Mouse (Mus musculus): Measurements from ENCODE around the gene Htr3b. TPM values are rescaled to one million over a fixed set of nuclear protein-coding genes. Genes with fewer than 3 reads are reported as not detected.

Gene Htr3b
- polyA plus RNA-seq, 1 experiment from 2014 or later = 0.45 TPM

DNA sequence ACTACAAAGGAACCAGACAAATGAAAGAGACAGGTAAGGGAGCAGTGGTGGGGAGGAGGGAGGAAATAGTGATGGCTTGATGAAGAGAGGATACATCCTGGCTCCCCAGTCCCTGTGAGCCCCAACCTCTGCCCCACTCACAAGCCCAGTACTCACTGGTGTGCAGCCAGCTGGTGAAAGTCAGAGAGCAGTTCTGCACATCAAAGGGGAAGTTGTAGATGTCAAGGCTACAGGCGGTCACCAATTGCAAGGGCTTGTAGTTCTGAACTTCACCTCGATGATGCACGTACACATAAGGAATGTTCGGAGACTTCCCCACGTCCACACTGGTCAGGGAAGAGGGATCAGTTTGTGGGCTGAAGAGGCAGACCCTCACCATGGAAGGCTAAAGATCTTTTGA lies 60.4 kb downstream of the Htr3b start:
- no peak overlapping the region for H3K4me2 ChIP-seq
- H3K4me1 ChIP-seq (replicated peaks) = peaks cover 4% of the 10 kb centered on the region; the same call in 1 of the 2 replicates
- H3K9ac ChIP-seq = no peak overlapping the region
- H3K9me3 ChIP-seq = no peaks in the 10 kb centered on the region
- H3K27me3 ChIP-seq = peaks cover 3% of the 10 kb centered on the region; the same call in 1 of the 2 replicates
- ATAC-seq (ENCODE audit: low FRiP score) = no peak
- no peak overlapping the region for H3K27ac ChIP-seq
- H3K36me3 ChIP-seq = no peaks in the 10 kb centered on the region
- WGBS = 91% methylated on average over 5 of the region's 5 CpGs
- H3K4me3 ChIP-seq = no peak overlapping the region

DNA sequence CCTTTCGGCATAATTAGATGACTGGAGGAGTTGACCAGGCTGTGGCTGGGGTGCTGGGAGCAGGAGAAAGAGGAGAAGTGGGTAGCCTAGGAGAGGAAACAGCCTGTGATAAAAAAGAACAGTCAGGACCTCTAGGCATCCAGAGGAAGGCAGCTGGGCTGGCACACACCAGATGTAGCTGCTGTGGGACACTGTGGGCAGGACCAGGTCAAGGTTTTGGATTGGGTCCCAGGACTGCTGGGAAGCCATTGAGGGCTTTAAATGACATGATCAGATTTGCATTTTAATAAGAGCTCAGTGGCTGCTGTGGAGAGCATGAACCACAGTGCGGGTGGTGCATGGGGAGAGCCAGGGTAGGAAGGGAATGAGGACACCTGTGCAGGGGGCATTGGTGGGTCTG lies 61.0 kb downstream of the Htr3b start:
- ATAC-seq (ENCODE audit: low FRiP score) = no peak
- Histone ChIP-seq H3K9me3 (no peaks in the 10 kb centered on the region), H3K36me3 (no peaks in the 10 kb centered on the region), H3K4me3 (no peak overlapping the region), H3K4me1 (replicated peaks) (peaks cover 4% of the 10 kb centered on the region; the same call in 1 of the 2 replicates), H3K4me2 (no peak overlapping the region), H3K27me3 (0 out of 2 replicates have a peak, but pooled peaks cover 7% of the 10 kb centered on the region), H3K27ac (no peak overlapping the region), H3K9ac (no peak overlapping the region)
- WGBS = 70% methylated on average over 2 of the region's 2 CpGs

- ATAC-seq (ENCODE audit: low FRiP score) = no peak
- Histone ChIP-seq H3K9me3 (no peaks in the 10 kb centered on the region), H3K4me3 (no peak overlapping the region), H3K9ac (no peak overlapping the region), H3K36me3 (no peaks in the 10 kb centered on the region), H3K27ac (no peak overlapping the region), H3K4me1 (replicated peaks) (peaks cover 12% of the 10 kb centered on the region), H3K27me3 (peaks cover 28% of the 10 kb centered on the region), H3K4me2 (no peak overlapping the region)
- 39% methylated on average over 8 of the region's 8 CpGs for WGBS
Measured at GRCm38 (mm10) chr9:48898551-48898950, 66.2 kb downstream of the Htr3b start.

- Histone ChIP-seq H3K27ac (peak overlapping the region; percentile 58), H3K9me3 (no peaks in the 10 kb centered on the region), H3K4me3 (peak overlapping the region; percentile 21; the same call in 1 of the 2 replicates), H3K36me3 (no peaks in the 10 kb centered on the region), H3K27me3 (peaks cover 33% of the 10 kb centered on the region), H3K4me2 (peak overlapping the region; percentile 50), H3K9ac (peak overlapping the region; percentile 46; the same call in 1 of the 2 replicates), H3K4me1 (replicated peaks) (peaks cover 12% of the 10 kb centered on the region)
- 7% methylated on average over 18 of the region's 18 CpGs for WGBS
- ATAC-seq (ENCODE audit: low FRiP score) = peak; percentile 43; the same call in 1 of the 2 replicates
Measured at GRCm38 (mm10) chr9:48895819-48896536, 68.8 kb downstream of the Htr3b start.

GRCm38 (mm10) chr9:48894755-48895154 lies 70.0 kb downstream of the Htr3b start:
- Histone ChIP-seq H3K27me3 (peaks cover 36% of the 10 kb centered on the region), H3K9ac (no peak overlapping the region), H3K4me2 (no peak overlapping the region), H3K4me1 (replicated peaks) (peaks cover 12% of the 10 kb centered on the region), H3K9me3 (no peaks in the 10 kb centered on the region), H3K36me3 (no peaks in the 10 kb centered on the region), H3K4me3 (no peak overlapping the region), H3K27ac (no peak overlapping the region)
- 62% methylated on average over 6 of the region's 6 CpGs for WGBS
- no peak for ATAC-seq (ENCODE audit: low FRiP score)

- H3K4me1 ChIP-seq (replicated peaks) = peaks cover 12% of the 10 kb centered on the region
- no peak overlapping the region for H3K9ac ChIP-seq
- WGBS = 32% methylated on average over 3 of the region's 3 CpGs
- no peaks in the 10 kb centered on the region for H3K9me3 ChIP-seq
- H3K27me3 ChIP-seq = peaks cover 29% of the 10 kb centered on the region
- H3K36me3 ChIP-seq = no peaks in the 10 kb centered on the region
- H3K4me3 ChIP-seq = no peak overlapping the region
- H3K27ac ChIP-seq = no peak overlapping the region
- ATAC-seq (ENCODE audit: low FRiP score) = peak; percentile 63
- no peak overlapping the region for H3K4me2 ChIP-seq
Measured at GRCm38 (mm10) chr9:48893986-48894385, 70.8 kb downstream of the Htr3b start.

- Histone ChIP-seq H3K27ac (no peak overlapping the region), H3K9me3 (no peaks in the 10 kb centered on the region), H3K9ac (no peak overlapping the region), H3K27me3 (0 out of 2 replicates have a peak, but pooled peaks cover 8% of the 10 kb centered on the region), H3K4me3 (no peak overlapping the region), H3K36me3 (no peaks in the 10 kb centered on the region), H3K4me1 (replicated peaks) (no peaks in the 10 kb centered on the region), H3K4me2 (no peak overlapping the region)
- ATAC-seq (ENCODE audit: low FRiP score) = no peak
- 71% methylated on average over 7 of the region's 7 CpGs for WGBS
Measured at GRCm38 (mm10) chr9:48889093-48889492, 75.7 kb downstream of the Htr3b start.

Other genes with a start within 250 kb of the Htr3b start
- gene Zbtb16, start 128.8 kb downstream of the Htr3b start, polyA plus RNA-seq (2015; fragmentation: Nextera tagmentation; extraction: Ambion mirVana) = 6.3 TPM in 2 replicates
- 2.6 and 2.9 TPM in 2 replicates for gene Htr3a, start 53.9 kb downstream of the Htr3b start, polyA plus RNA-seq (2015; fragmentation: Nextera tagmentation; extraction: Ambion mirVana)
- 31.5 and 33.0 TPM in 2 replicates for gene Usp28, start 20.4 kb upstream of the Htr3b start, polyA plus RNA-seq (2015; fragmentation: Nextera tagmentation; extraction: Ambion mirVana)
- 24.6 and 25.3 TPM in 2 replicates for gene Zw10, start 90.6 kb upstream of the Htr3b start, polyA plus RNA-seq (2015; fragmentation: Nextera tagmentation; extraction: Ambion mirVana)
- gene Tmprss5, start 116.3 kb upstream of the Htr3b start, polyA plus RNA-seq (2015; fragmentation: Nextera tagmentation; extraction: Ambion mirVana) = 2.0 and 2.4 TPM in 2 replicates

Data from hindbrain, embryonic 13.5 days (tissue).